Mouse (Mus musculus): ENCODE measurements around the gene Slc22a17.
A peak's percentile ranks its signal among the peaks of the same experiment; 100 is the strongest.

Slc22a17 gene

DNA sequence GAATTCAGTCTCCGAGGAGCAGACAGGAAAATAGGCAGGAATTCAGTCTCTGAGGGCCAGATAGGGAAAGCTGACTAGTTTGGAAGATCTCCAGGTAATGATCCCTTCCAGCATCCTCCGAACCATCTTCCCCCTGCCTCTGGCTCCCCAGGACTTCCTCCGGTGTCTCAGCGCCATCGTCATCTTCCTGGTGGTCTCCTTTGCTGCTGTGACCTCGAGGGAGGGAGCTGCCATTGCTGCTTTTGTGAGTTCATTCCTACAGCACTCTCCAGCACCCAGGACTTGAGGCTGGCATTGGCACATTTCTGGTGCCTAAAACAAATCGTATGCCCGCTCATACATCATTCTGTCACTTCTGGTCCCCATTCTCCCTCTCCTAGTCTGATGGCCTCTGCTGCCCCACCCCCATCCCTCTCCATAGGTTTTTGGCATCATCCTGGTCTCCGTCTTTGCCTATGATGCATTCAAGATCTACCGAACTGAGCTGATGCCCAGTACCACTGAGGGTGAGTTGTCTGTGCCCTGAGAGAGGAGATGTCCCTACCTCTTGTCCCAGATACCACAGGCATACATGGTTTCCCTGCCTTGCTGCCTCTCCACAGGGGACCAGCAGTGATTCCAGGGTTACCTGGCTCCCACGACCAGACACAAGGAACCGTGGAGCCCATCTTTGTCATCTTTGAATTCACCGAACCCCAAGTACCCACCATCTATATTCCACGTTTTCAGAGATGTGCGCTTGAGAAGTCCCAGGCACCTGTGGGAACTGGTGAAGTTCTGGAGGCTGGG is 25.7 kb upstream of the Slc22a17 start:
- no peak for DNase-seq

DNA sequence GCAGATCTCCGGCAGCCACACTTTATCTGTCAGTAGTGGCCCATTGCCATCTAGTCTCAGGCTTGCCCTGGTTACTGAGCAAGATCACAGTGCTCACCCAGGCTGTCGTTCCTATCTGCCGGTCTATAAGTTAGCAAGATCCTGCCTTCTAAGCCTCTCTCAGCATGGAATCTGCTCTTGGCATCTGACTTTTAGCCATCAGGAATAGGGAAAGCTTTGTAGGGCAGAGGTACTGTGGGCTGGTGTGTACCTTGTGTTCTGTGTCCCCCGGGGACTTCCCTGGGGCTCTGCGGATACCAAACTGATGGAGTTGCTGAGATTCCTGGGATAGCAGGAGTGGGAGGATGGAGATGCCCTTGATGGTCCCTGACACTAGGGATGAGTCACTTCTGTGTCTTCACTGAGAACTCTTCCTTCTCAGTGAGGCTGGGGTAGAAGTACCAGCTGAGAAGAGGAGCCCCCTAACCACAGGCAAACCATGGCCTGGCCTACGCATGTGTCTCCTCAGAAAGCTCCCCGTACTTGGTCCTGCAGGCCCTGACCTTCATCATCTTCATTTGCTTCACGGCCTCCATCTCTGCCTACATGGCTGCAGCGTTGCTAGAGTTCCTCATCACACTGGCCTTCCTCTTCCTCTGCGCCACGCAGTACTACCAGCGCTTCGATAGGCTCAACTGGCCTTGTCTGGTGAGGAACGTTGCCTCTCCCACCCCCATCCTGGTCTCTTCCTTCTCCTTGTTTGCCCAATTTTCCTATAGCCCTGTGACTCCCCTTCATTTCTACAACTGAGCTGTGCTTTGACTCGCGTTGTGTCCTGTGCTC is 24.6 kb upstream of the Slc22a17 start:
- no peak for DNase-seq

DNA sequence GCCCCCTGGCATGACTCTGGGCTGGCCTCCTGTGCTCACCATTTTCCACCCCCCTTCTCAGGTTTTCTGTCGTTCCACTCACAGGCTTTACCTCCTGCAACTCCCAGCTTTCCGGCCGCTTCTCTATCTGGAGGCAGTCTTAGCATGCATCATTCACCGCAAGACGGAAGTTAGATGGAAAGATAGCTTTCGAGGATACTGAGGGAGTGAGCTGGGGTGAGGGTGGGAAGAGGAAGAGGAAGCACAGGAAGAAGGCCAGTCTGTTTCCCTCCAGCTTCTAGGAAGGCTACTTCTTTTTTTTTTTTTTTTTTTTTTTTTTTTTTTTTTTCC is 23.9 kb upstream of the Slc22a17 start:
- no peak for DNase-seq

DNA sequence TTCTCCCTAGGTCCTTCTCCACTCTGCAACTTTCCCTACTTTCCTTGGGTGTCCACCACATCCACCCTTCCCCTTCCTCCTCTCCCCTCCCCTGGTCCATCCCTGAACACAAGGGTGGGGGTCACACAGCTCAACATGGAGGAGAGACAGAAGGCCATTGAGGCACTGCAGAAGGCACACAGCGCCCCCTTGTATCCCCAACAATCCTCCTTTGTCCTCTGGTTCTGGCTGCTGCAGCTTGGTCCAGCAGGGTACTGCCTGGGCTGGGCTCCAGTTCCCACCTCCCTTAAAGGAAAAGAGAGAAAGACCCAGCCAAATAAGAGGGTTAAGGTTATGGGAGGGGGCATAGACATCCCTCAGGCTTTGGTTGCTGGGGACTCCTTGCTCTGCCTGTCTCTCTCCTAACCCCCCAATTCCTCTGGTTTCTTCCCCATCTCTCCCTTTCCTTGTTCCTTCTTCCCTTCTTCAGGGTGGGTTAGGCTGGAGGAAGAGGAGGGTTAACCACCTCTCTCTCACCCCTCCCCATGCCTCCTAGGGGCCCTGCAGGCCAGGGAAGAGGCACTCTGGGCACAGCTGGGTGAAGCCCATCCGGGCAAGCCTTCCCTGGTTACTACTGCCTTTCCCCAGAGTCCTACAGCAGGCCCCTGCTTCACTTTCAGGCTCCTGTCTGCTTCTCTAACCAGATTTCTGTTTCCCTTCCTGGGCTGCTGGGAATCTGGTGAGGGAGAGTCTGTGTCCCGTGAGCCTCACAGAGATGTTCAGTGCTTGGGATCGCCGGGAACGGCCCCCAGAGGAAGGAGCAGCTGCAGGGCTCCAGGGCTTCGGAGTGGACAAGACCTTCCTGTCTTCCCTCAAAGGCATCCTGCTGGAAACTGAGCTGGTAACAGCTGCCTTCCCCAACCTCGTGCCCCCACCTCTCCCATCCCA is 23.2 kb upstream of the Slc22a17 start, which contains the start of gene Cmtm5:
TSS of gene Cmtm5 (plus strand) at position 358 of the 927 bp plus-strand sequence.
- peak; percentile 63 for DNase-seq

DNA sequence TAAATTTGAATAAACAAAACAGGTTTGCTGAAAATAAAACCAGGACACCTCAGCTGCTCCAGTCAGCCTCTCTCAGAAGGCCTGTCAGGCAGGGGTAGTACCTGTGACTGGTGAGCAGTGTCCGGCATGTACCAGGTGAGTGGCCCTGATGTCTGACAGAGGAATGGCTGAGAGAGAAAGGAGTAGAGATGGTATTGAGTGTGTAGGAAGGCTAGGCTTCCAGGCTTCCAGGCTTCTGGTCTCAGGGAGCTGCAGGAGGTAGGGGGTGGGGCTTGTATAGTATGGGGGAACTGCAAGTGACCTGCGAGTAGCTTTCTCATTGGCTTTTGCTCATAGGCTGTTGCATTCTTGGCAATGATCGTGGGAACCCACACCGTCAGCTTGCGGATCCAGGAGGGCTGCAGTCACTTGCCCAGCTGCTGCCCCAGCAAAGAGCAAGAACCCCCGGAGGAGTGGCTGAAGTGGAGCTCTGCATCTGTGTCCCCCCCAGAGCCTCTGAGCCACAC is 19.8 kb upstream of the Slc22a17 start, which contains the start of gene Il25:
TSS of gene Il25 (plus strand) at position 51 of the 506 bp plus-strand sequence.
- peak; percentile 80 for DNase-seq

DNA sequence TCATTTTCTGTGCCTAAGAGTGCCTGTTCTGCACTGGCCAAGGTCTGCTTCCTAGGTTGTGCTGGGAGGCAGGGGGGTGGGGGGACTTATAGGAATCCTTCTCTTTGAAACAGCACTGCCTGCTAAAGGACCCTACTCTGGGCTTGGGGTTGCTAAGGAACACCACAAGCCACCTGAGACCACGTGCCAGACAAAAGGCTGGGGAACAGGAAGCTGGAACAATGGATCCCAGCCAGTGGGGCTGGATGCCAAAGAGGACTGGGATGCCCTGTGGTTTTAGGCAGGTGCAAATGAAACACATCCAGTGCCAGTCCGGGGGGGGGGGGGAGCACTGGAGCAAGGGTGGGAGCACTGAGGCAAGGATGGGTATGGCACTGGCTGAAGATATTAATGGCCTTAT is 17.5 kb upstream of the Slc22a17 start:
- peak; percentile 31 for DNase-seq

DNA sequence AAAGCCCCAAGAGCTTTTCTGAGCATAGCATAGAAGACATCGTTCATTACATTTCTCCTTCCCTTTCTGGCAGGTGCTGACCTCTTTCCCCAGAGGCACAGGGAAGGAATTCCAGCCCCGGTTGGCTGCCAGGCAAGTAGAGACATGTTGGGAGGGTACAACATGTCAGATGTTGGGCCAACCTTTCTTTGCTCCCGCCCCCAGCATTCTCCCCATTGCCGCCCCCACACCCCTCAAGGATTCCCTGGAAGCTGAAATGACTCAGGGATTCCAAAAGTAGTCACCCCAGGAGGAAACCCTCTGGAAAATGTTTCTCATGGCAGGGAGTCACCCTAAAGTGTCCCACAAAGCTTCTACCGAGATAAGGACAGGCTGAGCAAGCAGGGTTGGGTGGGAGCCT is 16.9 kb upstream of the Slc22a17 start:
- no peak for DNase-seq

DNA sequence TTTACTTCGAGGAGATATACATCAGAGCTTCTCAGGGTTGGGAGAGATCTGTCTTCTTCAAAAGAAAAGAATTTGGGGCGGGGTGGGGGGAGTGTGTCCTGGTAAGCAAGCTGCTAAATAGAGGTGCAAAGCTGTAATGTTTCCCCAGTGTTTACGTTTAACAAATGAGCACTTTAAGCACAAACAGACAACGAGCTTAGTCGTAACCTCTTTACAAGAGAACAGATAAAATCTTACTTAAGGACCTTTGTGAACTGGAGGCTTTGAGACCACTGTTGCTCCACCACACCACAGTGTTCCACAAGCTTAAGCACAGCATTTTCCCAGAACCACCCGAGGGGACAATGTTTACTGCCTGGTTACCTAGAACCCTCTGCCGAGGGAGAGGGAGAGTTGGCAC is 14.4 kb upstream of the Slc22a17 start:
- DNase-seq: no peak

DNA sequence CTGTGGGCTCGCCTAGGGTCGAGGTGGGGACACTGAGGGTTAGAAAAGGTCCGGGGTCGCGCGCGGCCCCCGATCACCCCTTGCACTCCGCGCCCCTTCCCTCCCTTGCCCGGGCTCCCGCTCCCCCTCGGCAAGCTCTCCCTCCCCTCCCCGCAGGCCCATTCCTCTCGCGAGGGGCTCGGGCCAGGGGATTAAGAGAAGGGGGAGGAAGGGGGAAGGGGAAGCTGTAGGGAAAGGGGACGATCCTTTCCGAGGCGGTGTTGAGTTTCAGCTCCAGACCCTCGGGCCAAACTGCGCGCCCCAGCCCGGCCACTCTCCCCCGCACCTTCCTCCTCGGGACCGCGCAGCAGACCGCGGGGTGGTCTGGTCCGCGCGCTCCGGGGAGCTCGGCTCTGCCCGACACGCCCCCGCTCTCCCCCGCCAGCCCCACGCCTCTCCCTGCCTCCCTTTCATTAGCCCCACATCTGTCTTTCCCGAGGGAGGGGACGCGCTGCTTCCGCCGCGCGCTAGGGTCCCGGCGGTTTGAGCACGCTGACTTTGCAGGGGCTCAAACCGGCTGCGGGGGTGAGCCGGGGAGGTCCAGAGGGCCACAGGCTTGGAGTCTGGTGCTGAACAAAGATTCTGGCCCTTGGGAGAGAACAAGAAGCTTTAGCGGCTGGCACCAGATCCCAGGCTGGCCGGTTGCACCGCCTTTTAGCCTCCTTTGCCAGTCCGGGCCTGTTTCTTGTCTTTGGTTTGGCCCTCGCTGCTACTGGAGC is 13.6 kb upstream of the Slc22a17 start:
- peak; percentile 90 for DNase-seq

DNA sequence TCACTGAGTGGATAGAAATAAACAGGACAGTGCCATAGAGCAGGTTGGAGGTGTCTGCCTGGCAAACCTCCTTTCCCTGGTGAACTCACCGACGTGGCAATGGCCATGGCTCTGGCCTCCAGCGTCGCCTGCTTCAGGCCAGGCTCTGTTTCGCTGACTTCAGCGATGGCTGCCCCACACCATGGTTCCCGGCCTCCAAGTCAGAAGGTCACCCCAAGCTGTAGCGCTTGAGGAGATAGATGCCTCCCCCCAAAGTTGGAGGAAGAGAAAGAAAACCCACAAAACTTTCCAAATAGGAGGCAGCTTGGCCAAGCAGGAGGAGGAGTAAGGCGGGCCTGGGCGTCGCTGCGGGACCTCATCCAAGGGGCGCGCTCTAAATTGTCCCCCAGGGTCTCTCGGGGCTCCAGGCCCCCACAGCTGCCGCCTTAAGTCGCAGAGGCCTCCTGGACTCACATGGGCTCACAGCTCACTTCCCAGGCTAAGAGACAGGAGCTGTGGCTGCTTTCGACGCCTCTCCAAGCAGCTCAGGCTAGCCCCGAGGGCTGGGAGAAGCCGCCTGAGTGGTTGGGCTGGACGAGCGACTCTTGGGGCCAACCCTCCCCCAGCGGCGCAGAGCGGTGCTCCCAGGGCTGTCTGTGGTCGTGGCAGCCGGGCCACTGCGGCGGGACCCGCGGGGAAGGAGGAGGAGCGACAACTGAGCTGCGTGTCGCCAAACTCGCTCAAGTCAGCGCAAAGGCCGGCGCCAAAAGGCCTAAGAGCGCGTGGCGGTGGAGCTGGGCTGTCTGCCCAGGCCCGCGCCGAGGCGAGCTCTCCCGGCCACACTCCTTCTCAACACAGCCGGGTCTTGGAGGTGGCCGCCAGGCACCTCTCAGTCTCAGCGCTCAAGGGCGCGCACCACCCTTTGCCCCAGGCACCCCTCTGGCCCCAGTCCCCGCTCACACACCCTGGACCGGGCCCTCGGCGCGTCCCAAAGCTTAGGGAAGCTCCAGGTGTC is 12.7 kb upstream of the Slc22a17 start, which contains the start of gene Efs:
TSS of gene Efs (minus strand) at position 778 of the 994 bp plus-strand sequence.
- peak; percentile 78 for DNase-seq

DNA sequence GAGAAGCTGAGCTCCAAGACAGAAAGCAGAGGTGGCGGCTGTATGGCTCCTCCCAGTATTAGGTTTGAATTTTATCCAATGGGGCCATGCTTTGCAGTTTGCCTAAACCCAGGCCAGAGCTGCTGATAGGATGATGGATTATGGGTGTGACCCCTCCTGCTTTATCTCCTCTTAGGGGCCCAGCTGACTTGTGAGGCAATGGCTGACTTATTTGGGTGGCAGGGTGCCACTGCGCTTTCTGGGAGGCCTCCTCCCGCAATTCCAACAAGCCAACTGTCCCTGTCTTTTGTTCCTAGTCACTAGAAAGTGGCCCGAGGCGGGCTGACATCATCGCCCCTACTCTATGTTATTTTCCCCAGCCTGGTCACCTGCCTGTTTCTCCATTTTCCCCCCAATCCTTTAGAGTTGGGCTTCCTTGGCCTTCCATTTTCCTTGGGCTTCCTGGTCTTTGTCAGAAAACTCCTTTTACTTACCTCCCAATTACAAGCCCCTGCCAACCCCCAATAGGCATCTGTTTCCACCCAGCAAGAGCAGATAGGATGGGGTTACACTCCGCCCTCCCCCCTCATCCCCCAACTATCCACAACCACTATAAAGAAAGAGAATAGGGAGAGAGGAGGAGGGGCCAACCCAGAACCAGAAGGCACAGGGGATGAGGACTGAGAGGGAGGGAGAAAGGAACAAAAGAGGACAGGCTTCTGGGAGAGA is 11.9 kb upstream of the Slc22a17 start:
- peak; percentile 78 for DNase-seq

DNA sequence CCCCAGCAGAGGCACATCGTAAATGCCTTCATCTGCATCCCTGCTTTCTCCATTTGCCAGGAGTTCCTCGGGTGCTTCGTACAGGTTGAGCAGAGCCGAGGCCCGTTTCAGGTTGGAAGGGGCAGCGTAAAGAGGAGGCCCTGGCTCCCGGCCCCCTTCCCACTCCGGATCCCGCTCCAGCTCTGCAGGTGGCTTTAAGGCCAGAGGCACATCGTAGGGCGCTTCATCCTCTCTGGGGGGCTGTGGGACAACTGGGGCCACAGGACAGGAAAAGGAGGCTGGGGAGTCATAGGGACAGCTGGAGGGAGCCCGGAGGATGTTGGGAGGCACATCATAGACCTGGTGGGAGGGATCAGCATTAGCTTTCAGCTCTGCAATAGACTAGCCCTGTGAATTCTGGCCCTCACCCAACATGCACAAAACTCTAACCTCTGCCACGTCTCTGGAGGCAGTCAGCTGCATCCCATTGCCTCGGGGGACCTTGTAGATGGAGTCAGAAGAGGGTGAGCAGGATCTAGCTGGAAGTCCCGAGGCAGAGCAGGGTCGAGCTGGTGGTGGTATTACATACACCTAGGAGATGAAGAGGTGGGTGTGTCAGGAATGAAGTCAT is 7.2 kb upstream of the Slc22a17 start:
- DNase-seq: no peak

DNA sequence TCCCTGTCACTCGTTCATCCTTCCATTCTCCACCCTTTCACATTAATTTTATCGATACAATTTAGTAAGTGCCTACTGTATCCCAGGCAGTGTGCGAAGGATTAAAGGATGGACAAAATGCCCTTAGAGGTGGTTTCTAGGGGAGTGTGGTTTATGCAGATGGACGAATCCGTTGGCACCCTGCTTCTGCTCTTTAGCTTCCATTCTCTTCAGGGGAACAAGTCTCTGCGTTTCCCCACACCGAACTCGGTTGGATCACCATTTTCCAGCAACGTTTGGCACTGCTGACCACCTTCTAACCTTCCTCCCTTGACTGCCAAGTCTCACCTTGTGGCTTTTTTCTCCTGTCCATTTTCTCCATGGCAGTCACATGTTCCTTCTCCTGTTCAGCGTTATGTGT is 411 bp upstream of the Slc22a17 start:
- DNase-seq: no peak

DNA sequence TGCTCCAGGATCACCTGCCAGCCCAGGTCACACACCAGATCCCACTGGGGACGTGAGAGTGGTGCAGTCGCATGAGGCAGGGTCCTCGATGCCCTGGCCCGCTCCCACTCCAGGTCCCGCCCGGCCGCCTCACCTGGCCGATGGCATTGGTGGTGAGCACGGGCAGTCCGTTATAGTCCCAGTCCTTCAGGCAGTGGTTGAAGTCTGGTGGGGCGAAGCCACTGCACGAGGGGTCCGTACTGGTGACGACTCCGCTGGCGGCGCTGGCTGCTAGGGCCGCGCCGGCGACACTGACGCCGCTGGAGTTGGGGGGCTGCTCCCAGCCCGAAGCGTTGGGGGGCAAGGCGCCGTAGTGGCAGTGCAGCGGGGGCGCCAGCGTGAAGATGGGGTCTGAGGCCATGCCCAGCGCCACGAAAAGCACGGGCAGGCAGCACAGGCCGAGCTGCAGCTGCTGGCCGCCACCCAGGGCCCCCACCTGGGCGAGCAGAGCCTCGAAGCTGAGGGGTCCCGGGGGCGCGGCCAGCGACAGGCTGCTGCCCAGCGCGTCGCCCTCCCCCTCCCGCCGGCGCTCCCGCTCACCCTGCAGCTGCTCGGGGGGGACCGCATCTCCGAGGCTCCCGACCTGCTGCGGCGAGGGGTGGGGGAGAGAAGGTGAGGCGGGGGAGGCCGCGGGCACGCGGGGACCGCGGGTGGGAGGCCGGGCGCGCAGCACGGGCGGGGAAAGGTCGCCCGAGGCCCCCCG is 652 bp downstream of the Slc22a17 start:
- DNase-seq: peak; percentile 71

DNA sequence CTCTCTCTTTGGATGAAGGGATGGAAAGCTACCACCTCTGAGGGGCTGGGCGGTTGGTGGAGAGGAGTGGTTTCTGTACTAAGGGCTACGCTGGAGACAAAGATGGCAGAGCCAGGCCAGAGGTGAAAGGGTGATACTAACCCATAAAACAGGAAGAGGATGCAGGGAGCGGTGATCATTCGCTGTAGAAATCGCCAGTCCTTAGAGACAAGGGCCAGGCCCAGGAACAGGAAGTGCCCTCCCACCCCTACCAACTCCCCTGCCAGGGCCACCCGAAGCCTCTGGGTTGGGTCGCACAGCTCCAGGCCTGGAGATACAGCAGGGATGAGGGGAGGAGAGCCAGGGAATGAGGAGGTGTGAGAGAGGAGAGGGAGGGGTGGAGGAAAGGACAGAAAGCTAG is 4.2 kb downstream of the Slc22a17 start:
- DNase-seq: no peak

DNA sequence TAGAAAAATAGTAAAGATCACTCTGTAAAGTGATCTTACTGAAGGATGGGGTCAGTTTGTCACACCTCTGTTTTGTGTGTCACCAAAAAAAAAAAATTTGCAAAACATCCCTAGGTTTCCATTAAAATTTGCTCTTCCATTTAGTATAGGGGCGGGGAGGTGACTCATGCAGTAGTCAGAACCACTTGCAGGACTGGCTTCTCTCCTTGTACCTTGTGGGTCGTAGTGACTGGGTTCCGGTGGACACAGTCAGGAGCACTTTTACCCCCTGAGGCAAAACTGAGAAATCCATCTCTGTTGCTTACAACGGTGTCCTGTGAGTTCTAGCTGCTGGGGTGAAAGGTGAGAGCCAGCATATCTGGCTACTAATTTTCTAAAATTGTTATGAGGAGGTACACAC is 9.3 kb downstream of the Slc22a17 start:
- DNase-seq: no peak

DNA sequence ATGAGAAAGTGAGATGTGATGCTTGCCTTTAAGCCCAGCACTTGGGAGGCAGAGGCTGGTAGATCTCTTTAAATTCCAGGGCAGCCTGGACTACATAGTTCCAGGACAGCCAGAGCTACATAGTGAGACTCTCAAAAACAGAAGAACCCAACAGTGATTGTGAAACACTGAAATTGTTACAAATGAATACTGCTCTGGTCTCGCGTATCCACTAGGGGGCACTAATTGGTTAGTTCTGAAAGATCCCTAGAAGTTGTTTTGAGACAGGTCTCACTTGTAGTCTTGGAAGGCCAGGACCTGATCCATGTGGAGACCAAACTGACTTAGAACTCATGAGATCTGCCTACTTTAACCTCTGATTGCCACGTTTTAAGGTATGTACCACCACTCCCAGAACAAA is 12.5 kb downstream of the Slc22a17 start:
- peak; percentile 89 for DNase-seq

DNA sequence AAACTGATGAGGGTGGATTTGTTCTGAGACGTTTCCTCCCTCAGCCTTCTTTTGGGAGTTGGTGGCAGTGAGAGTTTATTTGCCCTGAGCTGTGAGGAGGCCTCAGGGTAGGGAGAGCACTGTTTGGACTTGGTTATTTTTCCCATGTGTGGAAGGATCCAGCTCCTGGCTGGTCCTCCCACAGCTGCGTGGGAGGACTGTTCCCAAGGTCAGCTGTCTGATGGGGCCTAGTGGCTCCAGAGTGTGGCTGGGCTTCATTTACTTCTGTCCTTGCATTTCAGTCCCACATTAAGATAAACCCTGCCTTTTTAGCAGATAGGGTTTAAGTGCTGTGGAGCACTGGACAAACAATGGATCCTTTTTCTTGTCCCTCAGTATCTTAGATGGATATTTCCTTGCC is 15.5 kb downstream of the Slc22a17 start:
- no peak for DNase-seq
